Mouse (Mus musculus): Measurements from ENCODE around the gene Denr.

Gene Denr

DNA sequence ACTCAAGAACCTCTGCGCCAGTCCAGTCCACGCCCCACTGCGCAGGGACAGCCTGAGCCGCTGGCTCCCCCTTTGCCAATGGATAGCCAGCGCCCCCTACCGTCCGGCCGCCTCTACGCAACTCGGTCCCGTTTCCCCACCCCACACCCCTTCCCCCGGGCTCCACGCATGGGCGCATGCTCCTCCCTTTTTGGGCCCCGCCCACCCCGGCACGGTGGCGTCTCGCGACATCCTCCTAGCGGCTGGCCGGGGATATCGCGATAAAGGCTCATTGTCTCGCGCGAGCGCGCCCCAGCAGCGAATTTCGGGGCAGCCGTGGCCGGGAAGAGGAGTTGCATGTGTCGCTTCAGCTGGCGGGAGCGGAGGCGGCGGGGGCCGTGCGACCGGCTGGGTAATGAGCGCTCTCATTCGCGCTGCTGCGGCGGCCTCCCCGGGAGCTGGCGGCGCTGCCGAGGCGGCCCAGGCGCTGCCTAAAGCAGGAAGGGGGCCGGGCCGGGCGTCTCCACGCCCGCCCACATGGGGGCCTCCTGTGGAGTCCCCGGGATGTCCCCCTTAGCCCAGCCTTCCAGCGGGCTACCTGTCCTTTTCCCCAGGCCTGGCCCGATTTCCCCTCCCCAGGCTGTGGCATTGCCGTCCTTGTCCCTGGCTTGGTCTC, at the start of gene Denr:
Gene Denr, plus strand, starts transcription at position 200 of the 655 bp plus-strand sequence.
- peak; percentile 99 for DNase-seq

DNA sequence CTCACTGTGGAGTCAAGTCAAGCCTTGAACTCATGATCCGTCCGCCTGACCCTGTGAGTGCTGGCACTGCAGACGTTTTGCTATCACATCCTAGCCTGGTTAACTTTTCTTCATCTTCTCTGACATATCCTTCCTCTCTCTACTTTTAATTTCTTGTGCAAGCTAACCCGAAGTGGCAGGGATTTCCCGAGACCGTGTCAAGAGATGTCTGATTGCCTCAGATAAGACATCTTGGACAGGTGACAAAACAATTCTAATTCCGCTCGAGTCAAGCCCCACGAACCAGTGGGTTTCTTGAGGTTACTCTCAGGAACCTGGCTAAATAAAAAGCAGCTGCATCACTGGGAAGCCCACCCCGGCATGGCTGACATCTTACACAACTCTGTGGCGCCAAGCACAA, 48.2 kb upstream of the Denr start:
- no peak for DNase-seq

DNA sequence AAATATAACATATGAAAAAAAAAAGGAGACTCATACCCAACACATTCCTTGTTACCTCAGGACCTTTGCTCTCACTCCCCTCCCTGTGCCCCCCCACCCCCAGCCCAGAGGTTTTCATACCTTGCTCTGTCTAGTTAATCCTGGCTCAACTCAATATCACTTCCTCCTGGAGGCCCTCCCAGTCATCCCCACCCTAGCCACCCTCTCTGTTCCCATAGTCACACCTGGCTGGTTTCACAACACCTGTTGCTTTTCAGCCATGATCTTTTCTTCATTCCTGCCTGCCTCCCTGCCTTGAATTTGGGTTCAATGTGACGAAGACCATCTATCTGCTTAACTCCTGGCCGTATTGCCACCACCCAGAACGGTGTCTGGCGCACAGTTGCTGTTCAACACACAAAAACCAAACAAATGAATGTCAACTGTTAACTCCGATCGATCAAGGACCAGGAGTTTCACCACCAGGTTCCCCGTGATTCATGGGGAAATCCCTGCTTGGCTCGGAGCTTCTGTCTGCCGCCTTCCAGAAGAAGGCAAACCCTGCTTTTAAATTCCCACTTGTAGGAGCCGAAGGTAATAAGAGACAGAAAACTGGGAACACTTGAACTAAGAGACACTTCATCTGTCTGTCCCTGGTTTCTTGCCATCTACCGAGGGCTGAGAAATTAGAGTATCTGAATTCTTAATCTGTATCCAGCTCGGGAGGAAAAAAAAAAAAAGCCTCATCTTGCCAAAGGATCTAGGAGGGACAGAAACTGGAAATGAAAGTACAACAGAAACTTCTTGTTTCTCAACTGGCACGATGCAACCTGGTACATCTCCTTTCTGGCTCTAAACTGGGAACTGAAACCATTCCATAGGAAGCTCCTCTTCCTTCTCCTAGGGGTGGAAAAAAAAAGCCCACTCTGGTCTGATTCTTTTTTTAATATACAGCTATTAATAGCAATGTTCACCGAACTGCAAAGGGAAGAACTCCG, 44.3 kb upstream of the Denr start:
- DNase-seq, result no peak

DNA sequence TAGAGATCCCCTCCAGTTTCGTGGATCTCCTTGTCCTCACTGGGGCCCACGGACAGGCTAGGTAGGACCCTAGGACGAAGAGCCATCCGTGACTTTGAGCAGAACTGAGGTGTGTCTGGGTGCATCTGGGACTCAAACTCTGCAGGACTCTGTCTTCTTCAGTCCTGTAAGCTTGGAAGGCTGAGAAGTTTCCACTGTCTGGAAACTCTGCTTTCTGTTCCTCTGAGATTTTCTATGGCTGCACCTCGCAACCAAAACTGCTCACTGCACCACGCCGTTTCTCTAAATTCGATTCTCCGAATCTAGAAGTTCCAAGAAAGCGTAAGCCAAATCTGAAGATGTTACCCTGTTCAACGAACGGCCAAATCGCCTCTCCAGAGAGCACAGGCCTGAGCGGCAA, 43.0 kb upstream of the Denr start:
- no peak for DNase-seq

DNA sequence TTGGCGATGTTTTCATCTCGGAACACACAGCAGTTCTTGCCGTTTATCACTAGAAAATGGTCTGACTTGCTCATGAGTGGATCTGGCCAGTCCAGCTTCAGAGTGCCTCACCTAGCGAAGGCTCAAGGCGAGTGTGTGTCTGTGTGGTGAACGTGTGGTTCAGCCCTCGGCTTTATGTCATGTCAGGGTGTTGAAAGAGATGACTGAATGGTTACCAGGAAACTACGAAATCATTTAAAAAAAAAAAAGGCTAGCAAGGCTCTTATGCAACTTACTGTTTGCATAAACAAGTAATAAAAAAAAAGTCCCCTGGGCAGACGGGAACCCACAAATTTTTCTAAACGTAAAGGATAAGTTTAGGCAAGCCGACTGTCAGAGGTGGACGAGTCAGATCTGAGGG, 41.6 kb upstream of the Denr start, which contains the start of gene Hcar2:
Gene Hcar2, minus strand, starts transcription at position 135 of the 400 bp plus-strand sequence.
- DNase-seq, result no peak

DNA sequence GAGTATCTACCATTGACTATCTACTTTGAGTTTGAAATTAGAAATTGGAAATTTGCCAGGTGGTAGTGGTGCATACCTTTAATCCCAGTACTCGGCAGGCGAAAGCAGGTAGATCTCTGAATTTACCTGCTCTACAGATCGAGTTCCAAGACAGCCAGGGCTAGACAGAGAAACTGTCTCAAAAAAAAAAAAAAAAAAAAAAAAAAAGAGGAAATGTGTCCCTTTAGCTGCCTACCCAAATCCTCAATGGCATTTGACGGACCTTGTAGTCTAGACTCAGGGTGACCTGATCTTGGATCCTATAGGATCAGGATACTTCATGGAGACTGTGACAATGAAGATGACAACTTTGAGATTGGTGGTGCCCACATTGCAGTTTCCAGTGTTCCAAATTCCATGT, 40.5 kb upstream of the Denr start:
- no peak for DNase-seq

DNA sequence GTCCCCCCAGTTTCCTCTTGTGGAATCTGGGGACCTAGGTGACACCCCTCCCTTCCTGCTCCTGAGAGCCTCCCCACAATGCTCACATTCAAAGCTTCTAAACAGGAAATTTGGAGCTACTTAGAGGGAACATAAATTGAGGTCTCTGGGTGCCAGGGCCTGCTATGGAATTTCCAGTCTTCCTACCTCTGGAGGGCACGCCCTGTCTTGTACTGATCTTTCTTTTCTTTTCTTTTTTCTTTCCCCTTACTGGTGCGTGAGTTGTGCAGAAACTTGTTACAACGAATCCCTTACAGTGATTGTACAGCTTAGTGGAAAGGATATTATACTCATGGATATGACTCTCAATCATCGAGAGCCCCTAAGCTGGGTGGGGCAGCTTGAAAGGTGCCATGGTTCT, 37.4 kb upstream of the Denr start:
- DNase-seq, result no peak

DNA sequence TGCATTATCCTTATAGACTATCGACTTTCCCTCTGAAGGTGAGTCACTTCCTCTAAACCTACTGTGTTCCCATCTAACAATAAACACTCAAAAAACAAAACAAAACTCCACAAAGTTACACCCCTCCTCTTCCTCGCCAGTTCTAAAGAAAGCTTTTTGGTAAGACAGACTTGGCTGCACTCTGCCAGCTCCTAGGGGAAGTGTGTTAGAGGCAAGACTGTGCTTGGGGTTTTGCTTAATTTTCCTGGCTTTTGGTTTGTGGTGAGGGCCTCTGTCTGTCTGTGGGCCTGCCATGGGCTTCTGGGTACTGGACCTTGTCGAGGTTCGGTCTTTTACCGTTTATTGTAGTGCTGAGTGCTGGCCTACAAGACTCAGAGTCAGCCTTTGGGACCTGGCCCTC, 32.8 kb upstream of the Denr start:
- DNase-seq, result no peak

DNA sequence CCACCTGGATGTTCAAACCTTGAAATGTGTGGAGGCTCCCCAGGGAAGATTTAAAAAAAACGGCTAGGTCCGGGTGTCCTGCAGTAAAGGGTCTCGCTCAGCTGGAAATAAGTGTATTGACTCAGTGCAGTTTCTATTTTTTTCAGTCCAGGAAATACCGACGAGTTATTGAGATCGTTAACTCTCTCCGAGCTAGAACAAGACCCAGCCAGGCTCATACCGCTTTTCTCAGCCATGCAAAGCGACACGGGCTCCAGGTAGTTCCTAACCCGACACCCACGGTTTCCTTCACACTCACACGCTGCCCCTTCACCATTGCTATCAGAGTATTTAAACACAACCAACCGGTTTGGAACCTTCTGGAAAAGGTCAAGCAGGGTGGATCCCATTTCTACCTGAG, 28.9 kb upstream of the Denr start:
- peak in 1 of 2 experiments; percentile 10 for DNase-seq

DNA sequence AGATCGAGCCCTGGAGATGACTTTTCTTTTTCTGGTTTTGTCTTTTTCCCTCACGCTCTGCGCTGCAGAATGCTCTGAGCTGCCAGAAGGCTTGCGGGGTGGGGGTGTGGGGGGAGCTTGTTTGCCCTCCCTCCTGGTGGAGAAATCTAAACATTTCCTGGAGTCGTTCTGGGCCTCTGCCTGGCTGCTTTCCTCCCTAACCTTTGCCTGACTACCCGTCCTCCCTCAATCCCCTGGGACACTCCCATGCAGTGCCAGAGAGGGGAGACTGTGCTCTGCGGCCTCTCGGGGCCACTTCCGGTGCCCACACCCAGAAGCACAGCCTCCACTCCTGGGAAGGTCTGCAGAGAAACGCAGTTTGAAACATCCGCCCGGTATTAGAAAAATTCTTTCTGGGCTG, 27.0 kb upstream of the Denr start, which contains the start of gene Hcar1:
Gene Hcar1, minus strand, starts transcription at position 93 of the 400 bp plus-strand sequence.
- peak; percentile 25 to 62 for DNase-seq

DNA sequence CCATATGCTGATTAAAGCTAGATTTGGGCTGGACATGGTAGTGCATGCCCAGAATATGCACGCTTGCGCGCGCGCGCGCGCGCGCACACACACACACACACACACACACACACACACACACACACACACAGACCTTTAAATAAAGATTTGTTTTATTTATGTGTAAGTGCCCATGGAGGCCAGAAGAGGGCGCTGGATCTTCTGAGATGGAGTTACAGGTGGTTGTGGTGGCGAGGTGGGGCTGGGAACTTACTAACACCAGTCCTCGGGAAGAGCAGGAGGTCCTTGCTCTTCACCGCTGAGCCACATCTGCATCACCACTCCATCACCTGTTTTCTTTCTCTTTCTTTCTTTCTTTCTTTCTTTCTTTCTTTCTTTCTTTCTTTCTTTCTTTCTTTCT, 26.2 kb upstream of the Denr start:
- DNase-seq, result no peak

DNA sequence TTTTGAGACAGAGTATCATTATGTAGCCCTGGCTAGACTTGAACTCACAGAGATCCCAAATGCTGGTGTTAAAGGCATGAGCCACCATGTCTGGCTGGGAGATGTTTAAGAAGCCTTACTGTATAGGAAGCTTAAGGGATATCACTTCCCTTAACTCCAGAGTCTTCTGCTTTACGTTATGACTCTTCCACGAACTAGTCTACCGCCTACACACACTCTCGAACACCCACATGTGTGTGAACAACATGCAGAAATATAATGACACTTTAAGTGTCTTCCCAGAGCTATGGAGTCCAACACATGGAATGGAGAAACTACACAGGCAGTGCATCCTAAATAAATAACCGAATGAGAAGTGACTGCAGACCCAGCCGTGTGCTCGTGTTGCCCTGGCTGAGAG, 23.1 kb upstream of the Denr start:
- DNase-seq, result no peak

DNA sequence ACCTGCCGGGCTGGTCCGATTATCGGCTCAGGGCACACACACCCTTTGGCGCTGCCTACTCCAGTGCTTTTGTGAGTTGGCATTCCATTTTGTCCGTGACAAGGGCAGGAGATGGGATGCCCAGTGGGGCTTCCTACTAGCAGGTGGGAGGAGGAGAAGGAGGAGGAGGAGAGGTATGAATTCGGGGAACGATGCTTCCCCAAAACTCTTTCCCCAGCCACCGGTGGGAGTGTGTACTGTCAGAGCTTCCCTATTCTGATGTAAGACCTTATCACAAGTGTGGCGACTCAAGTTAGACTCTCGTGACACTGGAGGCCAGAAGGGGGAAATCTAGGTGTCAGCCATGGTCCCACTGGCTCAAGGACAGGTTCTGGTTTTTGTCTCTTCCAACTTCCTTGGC, 22.6 kb upstream of the Denr start:
- no peak for DNase-seq

DNA sequence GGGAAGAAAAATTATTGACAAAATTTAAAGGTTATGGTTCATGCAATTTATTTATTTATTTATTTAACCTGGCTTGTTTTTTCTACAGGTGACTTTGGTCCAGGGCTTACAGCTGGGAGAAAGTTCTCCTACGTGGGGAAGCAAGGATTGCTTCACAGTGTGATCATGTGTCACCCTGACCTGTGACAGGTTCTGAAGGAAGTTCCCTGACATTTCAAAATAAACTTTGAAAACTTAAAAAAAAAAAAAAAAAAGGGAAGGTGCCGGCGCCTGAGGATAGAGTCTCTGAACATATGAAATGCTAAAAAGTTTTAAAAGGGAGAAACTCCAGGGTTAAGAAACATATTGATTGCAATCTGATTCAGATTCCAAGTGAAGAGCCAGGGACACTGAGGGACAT, 20.6 kb upstream of the Denr start:
- no peak for DNase-seq

DNA sequence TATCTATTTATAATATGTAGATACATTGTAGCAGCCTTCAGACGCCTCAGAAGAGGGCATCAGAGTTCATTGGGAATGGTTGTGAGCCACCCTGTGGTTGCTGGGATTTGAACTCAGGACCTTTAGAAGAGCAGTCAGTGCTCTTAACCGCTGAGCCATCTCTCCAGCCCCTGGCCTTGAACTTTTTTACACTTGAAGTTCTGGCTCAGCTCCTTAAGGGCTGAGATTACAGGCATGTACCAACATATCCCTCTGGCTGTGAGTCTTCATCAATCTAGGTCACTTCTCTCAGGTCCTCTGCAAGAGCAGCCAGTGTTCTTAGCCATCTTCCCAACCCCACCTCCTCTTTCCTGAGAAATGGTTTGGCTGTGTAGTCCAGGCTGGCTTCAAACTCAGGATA, 16.7 kb upstream of the Denr start:
- no peak for DNase-seq

DNA sequence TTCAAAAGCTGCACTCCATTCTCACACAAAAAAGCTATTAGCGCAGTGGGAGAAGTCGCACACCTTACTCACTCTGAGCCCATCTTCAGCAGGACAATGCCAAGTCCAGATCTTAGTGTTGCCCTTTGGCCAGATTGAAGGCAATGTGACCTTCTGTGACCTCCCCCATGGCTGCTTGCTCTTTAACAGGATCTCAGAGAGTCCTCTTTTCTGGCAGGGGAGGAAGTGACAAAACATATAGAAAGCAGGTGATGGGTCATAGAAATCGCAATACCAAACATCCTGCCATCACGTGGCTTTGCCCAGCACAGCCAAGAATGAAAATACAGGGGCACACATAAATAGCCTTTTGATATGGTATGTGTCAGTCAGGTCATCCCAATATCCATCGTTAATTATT, 16.0 kb upstream of the Denr start:
- no peak for DNase-seq

DNA sequence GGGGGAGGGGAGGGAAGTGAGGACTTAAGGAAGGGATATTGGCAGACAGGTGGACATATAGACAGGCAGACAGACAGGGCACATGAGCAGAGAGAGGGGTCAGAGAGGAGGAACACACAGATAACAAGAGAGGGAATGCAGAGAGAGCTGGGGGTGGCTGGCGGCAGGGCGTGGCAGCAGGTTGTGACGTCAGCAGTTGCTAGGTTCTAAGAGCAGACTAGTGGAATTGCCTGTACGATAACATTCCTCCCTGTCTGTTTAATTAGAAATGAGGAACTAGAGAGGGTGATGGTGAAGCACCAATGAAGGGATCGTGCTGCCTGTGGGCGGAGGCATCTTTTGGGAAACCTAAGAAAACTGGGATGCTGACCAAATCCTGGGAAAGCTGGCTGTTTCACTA, 15.3 kb upstream of the Denr start:
- DNase-seq, result peak in 1 of 2 experiments; percentile 24

DNA sequence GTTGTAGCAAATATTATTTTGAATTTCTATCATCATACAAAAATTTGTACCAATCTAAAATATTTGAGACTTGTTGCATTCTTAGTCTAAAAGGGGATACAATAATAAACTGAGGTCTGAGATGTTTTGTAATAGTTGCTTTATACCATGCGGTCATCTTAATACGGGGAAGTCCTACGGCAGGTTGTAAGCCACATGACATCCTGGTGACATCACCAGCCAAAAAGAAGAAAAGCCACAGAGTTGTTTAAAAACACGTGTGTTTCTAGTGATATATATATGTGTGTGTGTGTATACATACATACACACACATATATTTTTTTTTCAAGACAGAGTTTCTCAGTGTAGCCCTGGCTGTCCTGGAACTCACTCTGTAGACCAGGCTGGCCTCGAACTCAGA, 13.5 kb upstream of the Denr start:
- no peak for DNase-seq

DNA sequence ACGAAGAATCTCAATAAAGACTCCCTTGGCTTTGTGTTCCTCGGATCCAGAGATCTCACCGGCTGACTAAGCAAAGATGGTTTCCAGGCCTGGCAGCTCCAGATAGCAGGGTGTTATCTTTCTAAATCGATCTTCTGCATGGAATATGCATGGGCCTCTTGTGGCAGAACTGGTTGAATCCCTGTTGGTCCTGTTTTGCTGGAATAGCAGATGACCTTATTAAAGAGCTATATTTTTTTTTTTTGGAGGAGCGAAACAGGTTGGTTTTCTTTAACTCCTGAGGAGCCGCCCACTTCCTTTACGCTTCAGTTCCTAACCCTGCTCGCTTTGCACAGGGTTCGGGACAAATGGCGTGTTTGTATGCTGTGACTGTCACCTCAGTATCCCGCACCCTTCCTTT, 10.6 kb upstream of the Denr start:
- DNase-seq, result no peak

DNA sequence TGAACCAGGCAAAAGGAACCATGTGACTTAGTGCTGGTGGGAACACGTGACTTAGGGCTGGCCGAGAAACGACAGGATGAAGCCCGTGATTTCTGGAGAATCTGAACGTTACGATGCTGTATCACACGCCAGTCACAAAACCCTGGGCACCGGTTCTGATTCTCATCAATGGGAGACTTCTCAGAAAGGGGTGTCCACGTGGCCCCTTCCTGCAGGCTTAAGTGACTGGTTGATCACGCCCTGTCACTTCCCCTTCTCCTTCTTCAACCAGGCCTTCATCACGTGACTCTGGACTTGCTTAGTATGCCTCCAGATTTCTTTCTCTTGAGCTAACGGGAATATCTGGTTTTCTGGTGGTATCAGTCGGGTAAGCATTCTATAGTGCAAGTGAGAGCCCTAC, 9.6 kb upstream of the Denr start:
- DNase-seq, result no peak

DNA sequence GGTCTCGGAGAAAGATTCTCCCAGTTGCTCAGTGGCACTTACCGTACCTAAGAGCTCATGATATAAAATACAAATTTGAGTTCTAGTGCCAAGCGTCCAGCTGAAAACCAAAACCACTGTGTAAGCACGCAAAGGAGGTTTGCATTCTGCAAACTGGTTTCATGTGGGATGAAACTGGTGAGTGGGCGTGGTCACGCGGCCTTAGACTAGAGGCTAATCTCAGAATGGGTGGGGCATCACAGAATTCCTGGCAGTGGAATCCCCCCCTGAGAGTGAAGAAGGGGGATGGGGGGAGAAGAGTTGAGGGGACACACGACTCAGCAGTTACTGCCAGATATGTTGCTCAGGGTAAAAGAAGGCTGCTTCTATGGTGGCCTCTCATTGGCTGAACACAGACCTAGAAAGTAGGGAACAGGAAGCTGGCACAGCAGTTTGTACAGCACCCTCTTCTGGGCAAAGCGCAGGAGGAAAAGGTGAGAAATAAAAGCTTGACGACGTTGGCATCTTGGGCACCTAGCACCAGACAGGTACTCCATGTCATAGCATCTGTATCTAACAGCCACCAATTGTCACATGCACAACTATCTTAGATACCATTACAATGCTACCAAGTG, 2.8 kb upstream of the Denr start:
- DNase-seq, result no peak

DNA sequence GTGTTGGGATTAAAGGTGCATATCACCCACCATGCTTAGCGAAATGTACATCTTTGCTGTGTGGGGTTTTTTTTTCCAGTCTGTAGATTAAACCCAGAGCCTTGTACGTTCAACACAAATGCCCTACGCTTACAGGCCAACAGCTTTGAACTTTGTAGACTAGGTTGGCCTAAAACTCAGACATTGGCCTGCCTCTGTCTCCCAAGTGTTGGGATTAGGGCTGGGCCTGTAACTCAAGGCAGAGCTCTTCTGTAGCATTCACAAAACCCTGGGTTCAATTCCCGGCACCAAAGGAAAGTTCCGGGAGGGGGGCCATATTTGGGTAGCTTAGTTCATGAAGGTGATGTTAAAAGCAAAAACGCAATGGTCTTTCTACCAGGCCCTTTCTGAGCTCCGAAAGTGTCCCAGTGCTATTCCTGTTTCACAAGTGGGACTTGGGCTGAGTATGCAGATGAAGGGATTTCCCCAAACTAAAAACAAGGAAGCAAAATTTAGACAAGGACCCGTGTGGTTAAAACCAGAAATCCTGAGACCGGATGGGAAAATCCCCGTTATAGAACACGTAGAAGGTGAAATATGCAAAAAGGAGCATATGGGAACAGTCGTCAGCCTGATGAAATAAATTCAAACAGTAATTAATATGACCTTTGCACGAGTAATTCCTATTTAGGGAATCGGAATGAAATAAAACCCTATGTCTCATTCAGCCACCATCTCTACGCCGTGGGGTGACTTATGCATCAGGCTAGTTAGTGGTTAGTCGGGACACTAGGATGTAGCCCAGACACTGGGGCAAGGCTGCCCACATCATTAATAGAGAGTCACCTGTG, 614 bp upstream of the Denr start:
- no peak for DNase-seq

DNA sequence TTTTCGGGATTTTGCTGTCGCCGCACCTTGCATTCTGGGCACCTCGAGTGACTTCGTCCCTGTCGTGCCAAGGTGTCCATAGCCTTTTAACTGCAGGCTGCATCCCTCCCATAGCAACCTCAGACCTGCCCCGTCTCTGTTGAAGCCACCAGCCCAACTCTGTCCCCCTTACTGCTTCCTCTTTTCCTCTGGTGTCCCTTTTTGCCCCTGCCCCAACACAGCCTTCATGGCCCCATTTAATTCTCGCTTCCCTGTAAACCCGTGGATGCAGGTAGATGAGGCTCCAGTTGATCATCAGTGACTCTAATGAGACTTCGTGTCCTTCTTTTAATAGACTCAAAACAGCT, 629 bp downstream of the Denr start:
- no peak for DNase-seq

Measured in kidney, postnatal 25 days (tissue).